Mouse (Mus musculus) forelimb bud, embryonic 11.5 days (tissue): ENCODE measurements around the gene Olfr292.

ENCODE experiments used
- DNase-seq: peaks from one replicate; pipeline ENCODE4 v3.0.0-alpha.2; 2012; ENCODE audit warnings: low read depth, low spot score

Gene Olfr292

GRCm38 (mm10) chr7:86688030-86688429 lies at the start of gene Olfr292:
Gene Olfr292, plus strand, starts transcription at chr7:86688330.
- DNase-seq, result no peak

GRCm38 (mm10) chr7:86648761-86649160 lies 39.4 kb upstream of the Olfr292 start, which contains the start of gene Olfr293:
Gene Olfr293, plus strand, starts transcription at chr7:86649061.
- no peak for DNase-seq

- DNase-seq, result no peak
Observed at GRCm38 (mm10) chr7:86725013-86725412, 36.9 kb downstream of the Olfr292 start.
